Comparison of ENCODE assay signal across 16 mouse cellular contexts in genomic region chr7:114132316-114132715, GRCm38 (mm10). TPM values are rescaled to one million over a fixed set of nuclear protein-coding genes. Genes with fewer than 3 reads are reported as not detected.
DNase-seq lines count a peak whose midpoint lies in the region; ATAC-seq and TF ChIP-seq lines count a peak whose summit lies in the region.
"Had no signal": no experiment of that assay in that cellular context is flagged by ENCODE, and none has a peak within 500 bp of the region (broad histone marks: within the 10 kb centered on the region; RNA-seq: fewer than 3 reads in every experiment).

No protein-coding gene starts in this region.

- no peaks in the 10 kb centered on the region for H3K9me3 ChIP-seq in forebrain, postnatal 0 days (ENCODE audit: low read length)
- no peaks in the 10 kb centered on the region for H3K9me3 ChIP-seq in forebrain, embryonic 16.5 days (ENCODE audit: control insufficient read depth, low read length)
- no peaks in the 10 kb centered on the region; the same call in 1 of the 2 replicates for H3K9me3 ChIP-seq in heart, postnatal 0 days (replicated peaks; ENCODE audit: control insufficient read depth, low read length)
- H3K9me3 ChIP-seq in midbrain, postnatal 0 days (ENCODE audit: low read length): no peaks in the 10 kb centered on the region
- H3K9me3 ChIP-seq in midbrain, embryonic 15.5 days: no peaks in the 10 kb centered on the region
- no peaks in the 10 kb centered on the region for H3K9me3 ChIP-seq in stomach, postnatal 0 days (ENCODE audit: control insufficient read depth, low read length)
- H3K9me3 ChIP-seq: heart, embryonic 10.5 days had no signal

- peak; percentile 24 for DNase-seq in forebrain, postnatal 0 days
- no peak for DNase-seq in heart, postnatal 0 days (ENCODE audit: low spot score)
- no peak for DNase-seq in heart, postnatal 36 days
- peak; percentile 12 for DNase-seq in midbrain, postnatal 0 days (ENCODE audit: low spot score)
- DNase-seq in stomach, postnatal 0 days (ENCODE audit: low spot score): no peak
- DNase-seq in cerebellum, postnatal 36 days: no peak
- DNase-seq: adrenal gland, adult 8-10 months; cerebellum, adult 11-12 months; gastrocnemius, postnatal 10 days; kidney, adult 8-10 months; thymus, postnatal 14 days had no signal

- H3K4me2 ChIP-seq in forebrain, postnatal 0 days (ENCODE audit: low read depth): no peak overlapping the region
- no peak overlapping the region for H3K4me2 ChIP-seq in forebrain, embryonic 16.5 days (ENCODE audit: low read length)
- peak overlapping the region; percentile 33; the same call in 1 of the 2 replicates for H3K4me2 ChIP-seq in heart, postnatal 0 days (ENCODE audit: low read depth, low read length)
- H3K4me2 ChIP-seq in midbrain, postnatal 0 days (ENCODE audit: low read depth, low read length, poor library complexity, severe bottlenecking): no peak overlapping the region
- H3K4me2 ChIP-seq in midbrain, embryonic 15.5 days: no peak overlapping the region
- no peak overlapping the region for H3K4me2 ChIP-seq in stomach, postnatal 0 days (replicated peaks; ENCODE audit: low read depth)

- H3K36me3 ChIP-seq in forebrain, postnatal 0 days (ENCODE audit: insufficient read depth): no peaks in the 10 kb centered on the region
- H3K36me3 ChIP-seq in forebrain, embryonic 16.5 days (ENCODE audit: control insufficient read depth, insufficient read depth): no peaks in the 10 kb centered on the region
- no peaks in the 10 kb centered on the region for H3K36me3 ChIP-seq in heart, postnatal 0 days (replicated peaks; ENCODE audit: control insufficient read depth, insufficient read depth, low read length)
- H3K36me3 ChIP-seq in midbrain, postnatal 0 days (ENCODE audit: insufficient read depth, low read length): no peaks in the 10 kb centered on the region
- no peaks in the 10 kb centered on the region for H3K36me3 ChIP-seq in midbrain, embryonic 15.5 days (replicated peaks)
- H3K36me3 ChIP-seq in stomach, postnatal 0 days (ENCODE audit: control insufficient read depth, insufficient read depth, low read length): no peaks in the 10 kb centered on the region
- H3K36me3 ChIP-seq: heart, embryonic 10.5 days had no signal

- intact Hi-C loops in heart, postnatal 36 days (cut with DNase I): loop anchor here (5.0 kb wide), 1 partner anchor 80 kb away; no protein-coding TSS in a partner anchor

- peak; percentile 32 for ATAC-seq in forebrain, postnatal 0 days
- no peak for ATAC-seq in forebrain, embryonic 16.5 days
- peak; percentile 58 for ATAC-seq in heart, postnatal 0 days (ENCODE audit: insufficient read depth, low read depth)
- ATAC-seq in midbrain, postnatal 0 days (ENCODE audit: low FRiP score): no peak
- no peak for ATAC-seq in midbrain, embryonic 15.5 days (replicated peaks)
- 0 out of 2 replicates have a peak, but pooled peaks have one; percentile 32 for ATAC-seq in stomach, postnatal 0 days (ENCODE audit: low FRiP score, low TSS enrichment)
- ATAC-seq: forebrain, embryonic 14.5 days had no signal

- TF ChIP-seq EP300 in heart, postnatal 0 days (IDR thresholded peaks at IDR 0.05; ENCODE audit: low read depth): no peak
- TF ChIP-seq EP300 in stomach, postnatal 0 days (optimal IDR thresholded peaks at IDR 0.05): no peak

- 0 out of 2 replicates have a peak overlapping the region, but pooled peaks have one; percentile 21 for H3K27ac ChIP-seq in forebrain, postnatal 0 days (ENCODE audit: low read depth, low read length)
- no peak overlapping the region for H3K27ac ChIP-seq in forebrain, embryonic 16.5 days (ENCODE audit: low read length)
- no peak overlapping the region for H3K27ac ChIP-seq in heart, postnatal 0 days (ENCODE audit: low read depth)
- no peak overlapping the region for H3K27ac ChIP-seq in midbrain, postnatal 0 days (ENCODE audit: low read depth, low read length)
- no peak overlapping the region for H3K27ac ChIP-seq in midbrain, embryonic 15.5 days
- no peak overlapping the region for H3K27ac ChIP-seq in stomach, postnatal 0 days (replicated peaks)
- H3K27ac ChIP-seq: heart, embryonic 10.5 days had no signal

- H3K27me3 ChIP-seq in forebrain, postnatal 0 days (ENCODE audit: insufficient read depth, low read length): no peaks in the 10 kb centered on the region
- no peaks in the 10 kb centered on the region for H3K27me3 ChIP-seq in forebrain, embryonic 16.5 days (replicated peaks; ENCODE audit: control insufficient read depth, insufficient read depth, low read length)
- no peaks in the 10 kb centered on the region for H3K27me3 ChIP-seq in heart, postnatal 0 days (ENCODE audit: control insufficient read depth, insufficient read depth, low read length)
- no peaks in the 10 kb centered on the region for H3K27me3 ChIP-seq in midbrain, postnatal 0 days (ENCODE audit: insufficient read depth, low read length)
- H3K27me3 ChIP-seq in midbrain, embryonic 15.5 days (replicated peaks): no peaks in the 10 kb centered on the region
- no peaks in the 10 kb centered on the region for H3K27me3 ChIP-seq in stomach, postnatal 0 days (ENCODE audit: control insufficient read depth, insufficient read depth, low read length)

- no peak overlapping the region for H3K4me3 ChIP-seq in forebrain, postnatal 0 days (ENCODE audit: low read depth, low read length)
- no peak overlapping the region for H3K4me3 ChIP-seq in forebrain, embryonic 16.5 days (replicated peaks; ENCODE audit: low read length)
- H3K4me3 ChIP-seq in heart, postnatal 0 days (ENCODE audit: low read depth, low read length): no peak overlapping the region
- H3K4me3 ChIP-seq in midbrain, postnatal 0 days (ENCODE audit: low read depth, low read length): no peak overlapping the region
- H3K4me3 ChIP-seq in midbrain, embryonic 15.5 days: no peak overlapping the region
- no peak overlapping the region for H3K4me3 ChIP-seq in stomach, postnatal 0 days (ENCODE audit: low read depth, low read length)
- H3K4me3 ChIP-seq: erythroblast, embryonic 14.5 days; heart, embryonic 10.5 days had no signal

- TF ChIP-seq CTCF in forebrain, postnatal 0 days (IDR thresholded peaks at IDR 0.05; ENCODE audit: low read depth): no peak
- no peak for TF ChIP-seq CTCF in heart, postnatal 0 days (IDR thresholded peaks at IDR 0.05; ENCODE audit: low read depth)
- no peak for TF ChIP-seq CTCF in midbrain, postnatal 0 days (IDR thresholded peaks at IDR 0.05)
- TF ChIP-seq CTCF in stomach, postnatal 0 days (IDR thresholded peaks at IDR 0.05; ENCODE audit: low read depth): no peak

- 0 out of 2 replicates have a peak, but pooled peaks cover 2% of the 10 kb centered on the region for H3K4me1 ChIP-seq in forebrain, postnatal 0 days (ENCODE audit: insufficient read depth)
- no peaks in the 10 kb centered on the region; the same call in 1 of the 2 replicates for H3K4me1 ChIP-seq in forebrain, embryonic 16.5 days (replicated peaks; ENCODE audit: control insufficient read depth, insufficient read depth, low read length)
- H3K4me1 ChIP-seq in heart, postnatal 0 days (ENCODE audit: control insufficient read depth, insufficient read depth): 0 out of 2 replicates have a peak, but pooled peaks cover 8% of the 10 kb centered on the region
- H3K4me1 ChIP-seq in midbrain, postnatal 0 days (ENCODE audit: insufficient read depth, low read length): no peaks in the 10 kb centered on the region
- H3K4me1 ChIP-seq in midbrain, embryonic 15.5 days: peaks cover 5% of the 10 kb centered on the region
- H3K4me1 ChIP-seq in stomach, postnatal 0 days (replicated peaks; ENCODE audit: control insufficient read depth, insufficient read depth): no peaks in the 10 kb centered on the region

- H3K9ac ChIP-seq in forebrain, postnatal 0 days: no peak overlapping the region
- H3K9ac ChIP-seq in forebrain, embryonic 16.5 days (replicated peaks; ENCODE audit: low read depth, low read length): no peak overlapping the region
- no peak overlapping the region for H3K9ac ChIP-seq in heart, postnatal 0 days (replicated peaks; ENCODE audit: low read depth, low read length)
- no peak overlapping the region for H3K9ac ChIP-seq in midbrain, postnatal 0 days (replicated peaks; ENCODE audit: low read length, poor library complexity, severe bottlenecking)
- no peak overlapping the region for H3K9ac ChIP-seq in midbrain, embryonic 15.5 days
- H3K9ac ChIP-seq in stomach, postnatal 0 days (ENCODE audit: low read length): no peak overlapping the region

- 23% methylated on average over 8 of the region's 8 CpGs for WGBS in forebrain, postnatal 0 days
- WGBS in forebrain, embryonic 16.5 days: 44% methylated on average over 8 of the region's 8 CpGs
- WGBS in heart, postnatal 0 days: 28% methylated on average over 8 of the region's 8 CpGs
- 29% methylated on average over 8 of the region's 8 CpGs for WGBS in midbrain, postnatal 0 days
- WGBS in midbrain, embryonic 15.5 days: 33% methylated on average over 8 of the region's 8 CpGs
- 41% methylated on average over 8 of the region's 8 CpGs for WGBS in stomach, postnatal 0 days

RNA-seq across cellular contexts. Expression of gene Rras2, which starts 14.7 kb away (rescaled TPM):
- total RNA-seq in forebrain, postnatal 0 days (2014; rRNA removed): 56.6 and 69.6 TPM in 2 replicates
- polyA plus RNA-seq in forebrain, postnatal 0 days (2015; fragmentation: Nextera tagmentation; extraction: Ambion mirVana): 34.4 and 35.0 TPM in 2 replicates
- 23.6 and 23.8 TPM in 2 replicates for polyA plus RNA-seq in forebrain, embryonic 16.5 days (2015; fragmentation: Nextera tagmentation; extraction: Ambion mirVana)
- total RNA-seq in heart, postnatal 0 days (2014; rRNA removed; ENCODE audit: low replicate concordance): 72.8 and 137 TPM in 2 replicates
- 37.4 and 39.4 TPM in 2 replicates for polyA plus RNA-seq in heart, postnatal 0 days (2015; fragmentation: Nextera tagmentation; extraction: Ambion mirVana)
- 10 to 100 TPM; 48.5 to 51.6 TPM for total RNA-seq in heart, postnatal 36 days (2021)
- total RNA-seq in midbrain, postnatal 0 days (2014; rRNA removed): 41.3 and 58.7 TPM in 2 replicates
- 21.4 and 22.5 TPM in 2 replicates for polyA plus RNA-seq in midbrain, postnatal 0 days (2015; fragmentation: Nextera tagmentation; extraction: Ambion mirVana)
- polyA plus RNA-seq in midbrain, embryonic 15.5 days (2015; fragmentation: Nextera tagmentation; extraction: Ambion mirVana): 20.7 and 21.6 TPM in 2 replicates
- 26.2 and 26.4 TPM in 2 replicates for polyA plus RNA-seq in stomach, postnatal 0 days (2015; fragmentation: Nextera tagmentation; extraction: Ambion mirVana)
- polyA plus RNA-seq: erythroblast, embryonic 14.5 days had no signal

Comparison
In these comparisons a context has a peak if more than half of its experiments do, and no peak if none do; other contexts are left out.
1. ATAC-seq: peak in forebrain, postnatal 0 days (single experiment), heart, postnatal 0 days (single experiment) and stomach, postnatal 0 days (single experiment); none in forebrain, embryonic 16.5 days (single experiment), midbrain, postnatal 0 days (single experiment) and midbrain, embryonic 15.5 days (single experiment).
2. DNase-seq: peak in forebrain, postnatal 0 days (single experiment) and midbrain, postnatal 0 days (single experiment); none in heart, postnatal 0 days (single experiment), heart, postnatal 36 days (0 of 2), stomach, postnatal 0 days (single experiment) and cerebellum, postnatal 36 days (0 of 2).